Mouse (Mus musculus) heart, embryonic 16.5 days (tissue): ENCODE data around the gene Cbr2. TPM values are rescaled to one million over a fixed set of nuclear protein-coding genes. Genes with fewer than 3 reads are reported as not detected.

Experiments
- ATAC-seq: fragments of 200-750 bp; cut with Nextera tagmentation; replicated peaks from 2 replicates; pipeline ENCODE4 v1.8.0; 2017; ENCODE audit warnings: moderate number of reproducible peaks; ENCODE audit not compliant: insufficient read depth, low FRiP score; ENCODE audit errors: extremely low read depth
- H3K27ac ChIP-seq: fragments of 300-500 bp; sonication (generic); 2 replicates; pipeline ENCODE4 v1.5.1; 2014; ENCODE audit warnings: mild to moderate bottlenecking, low read length, control low read depth, moderate library complexity
- H3K27me3 ChIP-seq: fragments of 300-500 bp; sonication (generic); 2 replicates; pipeline ENCODE4 v1.6.1; 2014; ENCODE audit warnings: low read length, mixed read lengths; ENCODE audit not compliant: control insufficient read depth, insufficient read depth
- H3K36me3 ChIP-seq: fragments of 300-500 bp; sonication (generic); 2 replicates; pipeline ENCODE4 v1.6.1; 2014; ENCODE audit not compliant: control insufficient read depth, insufficient read depth
- H3K4me1 ChIP-seq: fragments of 300-500 bp; sonication (generic); 2 replicates; pipeline ENCODE4 v1.6.1; 2014; ENCODE audit warnings: low read length, mixed read lengths; ENCODE audit not compliant: control insufficient read depth, insufficient read depth
- H3K4me2 ChIP-seq: fragments of 300-500 bp; sonication (generic); 2 replicates; pipeline ENCODE4 v1.6.1; 2014; ENCODE audit warnings: low read depth, mild to moderate bottlenecking, control low read depth, low read length
- H3K4me3 ChIP-seq: fragments of 300-500 bp; sonication (generic); 2 replicates; pipeline ENCODE4 v1.5.1; 2014; ENCODE audit warnings: mild to moderate bottlenecking, control low read depth, low read length
- H3K9ac ChIP-seq: fragments of 300-500 bp; sonication (generic); 2 replicates; pipeline ENCODE4 v1.6.1; 2014; ENCODE audit warnings: low read length, control low read depth
- H3K9me3 ChIP-seq: fragments of 300-500 bp; sonication (generic); replicated peaks from 2 replicates; pipeline ENCODE4 v1.6.1; 2016; ENCODE audit warnings: low read length; ENCODE audit not compliant: control insufficient read depth
- WGBS: fragments of 180-500 bp; shearing (Covaris S2); extraction: QIAGEN DNeasy Blood & Tissue Kit; methylation state at CpG from one replicate; pipeline ENCODE4 v1.1.7; 2014; 5-methylcytosine and 5-hydroxymethylcytosine counted together
- polyA plus RNA-seq: library from polyadenylated mRNA; unstranded; fragments of >200 nt; fragmentation: Nextera tagmentation; extraction: Ambion mirVana; gene quantifications from 2 replicates; pipeline ENCODE4 v1.2.1, GENCODE M21; 2015

The Cbr2 gene
- polyA plus RNA-seq, 1 experiment from 2014 or later, result 59.4 TPM

DNA sequence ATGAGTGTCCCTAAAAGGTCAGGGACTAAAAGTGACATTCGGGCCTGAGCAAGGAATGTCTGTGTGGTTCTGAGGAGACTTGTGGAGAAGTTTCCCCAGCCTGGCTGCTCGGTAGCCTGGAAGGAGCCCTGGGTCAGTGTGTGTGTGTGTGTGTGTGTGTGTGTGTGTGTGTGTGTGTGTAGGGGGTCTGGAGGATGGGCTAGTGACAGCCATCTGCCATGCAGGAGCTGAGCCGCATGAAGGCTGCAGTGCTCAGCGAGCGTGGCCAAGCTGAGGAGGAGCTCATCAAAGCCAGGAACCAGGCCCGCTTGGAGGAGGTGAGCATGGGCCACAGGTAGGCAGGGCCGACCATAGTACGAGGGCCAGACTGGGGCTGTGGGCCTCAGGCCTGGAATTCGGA, 12.7 kb downstream of the Cbr2 start:
- H3K9me3 ChIP-seq, result no peaks in the 10 kb centered on the region
- H3K27me3 ChIP-seq, result peaks cover 23% of the 10 kb centered on the region
- H3K4me3 ChIP-seq, result no peak overlapping the region
- no peak for ATAC-seq
- no peak overlapping the region for H3K4me2 ChIP-seq
- no peak overlapping the region for H3K27ac ChIP-seq
- WGBS, result 90% methylated on average over 9 of the region's 9 CpGs
- H3K9ac ChIP-seq, result no peak overlapping the region
- H3K36me3 ChIP-seq, result peaks cover 9% of the 10 kb centered on the region; the same call in 1 of the 2 replicates
- peaks cover 19% of the 10 kb centered on the region for H3K4me1 ChIP-seq

DNA sequence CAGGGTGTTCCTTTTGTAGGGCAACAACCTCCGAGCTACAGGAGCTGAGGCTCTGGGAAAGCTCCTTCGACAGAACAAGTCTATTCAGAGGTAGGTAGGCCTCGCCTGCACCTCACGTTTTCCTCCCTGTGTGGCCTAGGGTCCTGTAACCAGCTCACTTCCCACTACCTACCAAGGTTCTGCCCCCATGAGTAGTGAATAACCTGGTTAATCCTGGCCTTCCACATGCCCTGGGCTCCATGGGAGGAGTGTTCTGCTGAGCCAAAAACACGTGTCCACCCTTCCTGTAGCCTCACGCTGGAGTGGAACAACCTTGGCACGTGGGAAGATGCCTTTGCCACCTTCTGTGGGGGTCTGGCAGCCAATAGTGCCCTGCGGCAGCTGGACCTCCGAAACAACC, 16.8 kb downstream of the Cbr2 start:
- Histone ChIP-seq H3K9ac (no peak overlapping the region; the same call in 1 of the 2 replicates), H3K4me3 (no peak overlapping the region), H3K36me3 (peaks cover 18% of the 10 kb centered on the region), H3K9me3 (no peaks in the 10 kb centered on the region), H3K27ac (no peak overlapping the region), H3K4me2 (no peak overlapping the region), H3K4me1 (peaks cover 15% of the 10 kb centered on the region), H3K27me3 (peaks cover 2% of the 10 kb centered on the region; the same call in 1 of the 2 replicates)
- 88% methylated on average over 9 of the region's 9 CpGs for WGBS
- no peak for ATAC-seq

DNA sequence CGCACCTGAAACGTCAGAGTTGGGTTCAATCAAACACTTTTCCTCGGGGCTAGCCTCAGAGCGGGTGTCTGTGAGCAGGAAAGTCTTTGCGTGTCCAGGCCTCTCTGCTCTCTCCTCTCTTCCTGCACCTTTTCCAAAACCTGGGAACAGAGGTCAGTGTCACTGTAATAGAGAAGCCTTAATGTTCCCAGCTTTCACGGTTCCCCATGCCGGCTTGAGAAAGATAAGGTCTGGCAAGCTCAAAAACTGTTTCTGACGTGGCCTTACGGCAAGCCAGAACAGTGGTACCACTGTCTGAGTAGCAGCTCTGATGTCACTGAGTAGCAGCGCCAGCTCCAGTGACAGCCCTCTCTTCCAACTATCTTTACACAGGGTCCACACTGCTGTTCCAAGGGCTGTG, 17.4 kb downstream of the Cbr2 start:
- Histone ChIP-seq H3K36me3 (peaks cover 17% of the 10 kb centered on the region), H3K27ac (no peak overlapping the region), H3K4me2 (peak overlapping the region; percentile 100), H3K27me3 (no peaks in the 10 kb centered on the region), H3K4me1 (peaks cover 15% of the 10 kb centered on the region), H3K4me3 (peak overlapping the region; percentile 82), H3K9me3 (no peaks in the 10 kb centered on the region), H3K9ac (peak overlapping the region; percentile 79)
- ATAC-seq, result no peak
- WGBS, result 37% methylated on average over 10 of the region's 10 CpGs

DNA sequence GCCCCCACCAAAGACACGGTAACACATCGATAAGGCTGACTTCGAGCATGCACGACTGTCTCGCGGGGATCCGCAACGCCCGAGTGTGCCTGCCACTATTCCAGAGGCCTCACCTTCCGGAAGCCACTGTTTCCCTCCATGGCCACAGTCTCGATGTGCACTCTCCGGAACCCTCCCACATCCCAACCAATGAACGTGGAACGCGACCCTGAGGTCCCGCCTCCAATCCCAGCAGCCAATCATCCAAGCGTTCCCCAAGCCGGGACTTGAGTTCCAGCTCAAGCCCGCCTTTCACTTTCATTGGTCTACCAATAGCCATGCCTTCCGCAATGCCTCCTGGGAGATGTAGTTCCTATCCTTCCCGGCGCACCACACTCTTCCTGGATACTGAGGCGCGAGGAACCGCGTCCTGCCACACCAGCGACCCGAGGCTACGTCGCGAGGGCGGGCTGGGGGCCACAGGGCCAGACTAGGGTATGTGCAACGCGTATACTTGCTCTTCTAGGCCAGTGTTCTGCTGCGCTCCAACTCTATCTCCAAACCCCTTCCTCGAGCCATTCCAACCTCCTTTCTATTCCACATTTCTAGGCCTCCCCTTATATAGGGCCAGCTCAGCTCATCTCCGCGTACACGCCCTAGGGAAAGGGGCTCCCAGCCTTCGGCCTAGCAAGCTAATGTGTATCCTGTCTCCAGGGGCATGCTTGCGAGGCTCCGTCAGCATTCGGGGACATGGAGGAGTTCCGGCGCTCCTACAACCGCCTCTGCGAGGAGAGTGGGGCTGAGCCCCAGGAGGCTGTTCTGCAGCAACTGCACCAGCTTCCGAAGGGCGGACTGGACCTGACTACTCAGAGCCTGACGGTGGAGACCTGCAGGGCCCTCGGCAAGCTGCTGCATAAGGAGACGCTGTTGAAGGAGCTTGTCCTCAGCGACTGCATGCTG, 18.1 kb downstream of the Cbr2 start, which contains the start of the genes Cenpx and Lrrc45:
Cenpx (minus strand) TSS at position 159 of the 939 bp plus-strand sequence.
Lrrc45 (plus strand) TSS at position 346 of the 939 bp plus-strand sequence.
- WGBS, result 2% methylated on average over 53 of the region's 53 CpGs

DNA sequence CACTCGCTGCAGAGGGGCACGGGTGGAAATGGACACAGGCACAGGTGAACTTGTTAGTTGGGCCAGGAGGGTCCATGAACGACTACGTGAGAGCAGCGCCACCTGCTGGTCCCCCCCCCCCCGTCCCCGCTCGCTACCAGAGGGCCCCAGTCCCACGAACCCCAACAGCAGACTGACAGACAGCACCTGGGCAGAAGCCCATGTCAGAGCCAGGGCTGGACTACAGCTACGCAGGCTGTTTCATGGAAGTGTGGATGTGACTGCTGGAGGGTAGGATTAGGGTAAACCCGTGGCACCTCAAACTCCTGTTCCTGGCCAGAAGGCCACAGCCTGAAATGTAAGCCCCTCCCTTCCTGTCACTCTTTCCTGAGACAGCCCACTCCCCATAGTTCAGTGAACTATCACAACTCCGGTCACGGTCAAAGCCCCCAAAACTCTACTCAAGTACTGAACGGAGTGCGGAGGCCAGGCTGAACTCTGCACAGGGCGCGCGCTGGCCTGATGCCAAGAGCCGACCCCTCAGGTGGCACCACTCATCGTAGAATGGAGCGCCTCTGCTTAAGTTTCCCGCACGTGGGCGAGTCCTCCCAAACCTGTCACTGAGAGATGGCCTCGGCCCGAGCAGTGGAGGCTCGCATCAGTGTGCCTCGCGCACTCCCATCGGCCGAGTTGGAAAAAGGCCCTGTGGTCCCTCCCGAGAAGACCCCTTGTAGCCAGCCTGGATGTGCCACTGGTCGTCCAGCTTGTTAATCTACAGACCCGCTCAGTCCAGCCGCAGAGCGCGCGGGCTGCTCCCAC, 18.9 kb downstream of the Cbr2 start:
- Histone ChIP-seq H3K4me3 (peak overlapping the region; percentile 82), H3K9me3 (no peaks in the 10 kb centered on the region), H3K4me2 (peak overlapping the region; percentile 100), H3K4me1 (peaks cover 15% of the 10 kb centered on the region), H3K36me3 (peaks cover 18% of the 10 kb centered on the region), H3K9ac (peak overlapping the region; percentile 84), H3K27ac (peak overlapping the region; percentile 79), H3K27me3 (no peaks in the 10 kb centered on the region)
- peak; percentile 17 for ATAC-seq
- WGBS, result under 1% methylated on average over 38 of the region's 38 CpGs

More for the DNA sequence above, 18.1 kb downstream of the Cbr2 start, which contains the start of the genes Cenpx and Lrrc45:
- peak within 1 kb of the TSS; percentile 100 for H3K4me2 ChIP-seq
- H3K27ac ChIP-seq, result peak within 1 kb of the TSS; percentile 79
- H3K36me3 ChIP-seq, result peaks cover 20% of the 10 kb centered on the region
- peaks cover 15% of the 10 kb centered on the region for H3K4me1 ChIP-seq
- peak within 1 kb of the TSS; percentile 82 for H3K4me3 ChIP-seq
- ATAC-seq, result peak; percentile 95
- H3K27me3 ChIP-seq, result no peaks in the 10 kb centered on the region
- peak within 1 kb of the TSS; percentile 84 for H3K9ac ChIP-seq
- no peaks in the 10 kb centered on the region for H3K9me3 ChIP-seq

DNA sequence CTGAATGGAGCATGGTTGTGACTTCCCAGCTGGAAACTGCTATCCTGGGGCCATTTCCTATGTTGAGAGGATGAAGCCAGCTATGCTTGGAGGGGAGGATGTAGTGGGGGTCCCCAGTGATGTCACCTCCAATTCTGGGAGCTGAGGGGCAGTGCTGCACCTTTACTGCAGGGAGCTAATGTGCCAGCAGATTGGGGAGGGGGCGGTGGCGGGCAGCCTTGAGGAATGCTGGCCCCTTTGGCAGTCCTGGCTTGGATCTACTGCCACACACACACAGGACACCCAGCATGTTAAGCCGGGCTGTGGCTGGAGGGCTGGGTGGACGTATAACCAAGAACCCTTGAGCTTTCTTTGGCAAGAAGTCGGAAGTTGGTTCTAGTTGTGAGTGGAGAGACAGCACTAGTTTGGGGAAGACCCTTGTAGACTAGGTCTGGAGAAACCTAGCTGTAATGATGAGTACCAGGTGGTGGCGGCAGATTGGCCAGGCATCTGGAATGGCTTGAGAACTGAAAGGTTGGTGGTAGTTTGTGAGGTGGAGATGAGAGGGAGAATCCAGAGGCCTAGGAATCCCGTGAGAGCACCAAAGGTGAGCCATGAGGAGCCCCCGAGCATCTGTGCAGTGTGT, 19.8 kb downstream of the Cbr2 start:
- H3K27ac ChIP-seq, result no peak overlapping the region
- peaks cover 16% of the 10 kb centered on the region for H3K36me3 ChIP-seq
- ATAC-seq, result no peak
- H3K4me3 ChIP-seq, result no peak overlapping the region
- H3K9me3 ChIP-seq, result no peaks in the 10 kb centered on the region
- H3K27me3 ChIP-seq, result no peaks in the 10 kb centered on the region
- 0 out of 2 replicates have a peak overlapping the region, but pooled peaks have one; percentile 100 for H3K4me2 ChIP-seq
- H3K4me1 ChIP-seq, result peaks cover 18% of the 10 kb centered on the region
- 0 out of 2 replicates have a peak overlapping the region, but pooled peaks have one; percentile 26 for H3K9ac ChIP-seq
- 53% methylated on average over 8 of the region's 8 CpGs for WGBS

DNA sequence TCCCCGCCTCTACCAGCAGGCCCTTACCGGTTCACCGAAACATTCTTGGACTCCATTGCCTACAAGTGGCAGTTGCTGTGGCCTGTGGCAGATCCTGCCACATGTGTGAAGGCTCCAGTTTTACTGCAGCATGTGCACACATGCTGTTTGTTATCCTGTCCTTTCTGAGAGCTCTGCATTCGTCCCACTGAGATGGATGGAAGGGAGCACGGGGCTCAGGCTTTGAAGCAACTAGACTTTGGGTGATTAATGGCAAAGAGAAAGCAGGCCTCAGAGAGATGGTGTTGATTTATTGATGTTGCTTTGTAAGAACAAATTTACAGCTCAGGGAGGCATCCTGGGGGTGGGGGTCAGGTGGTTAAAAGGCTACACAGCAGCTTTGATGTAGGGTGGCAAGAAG, 21.2 kb downstream of the Cbr2 start:
- Histone ChIP-seq H3K4me2 (no peak overlapping the region), H3K27me3 (no peaks in the 10 kb centered on the region), H3K27ac (no peak overlapping the region), H3K36me3 (peaks cover 16% of the 10 kb centered on the region), H3K9ac (no peak overlapping the region), H3K4me1 (peaks cover 22% of the 10 kb centered on the region), H3K9me3 (no peaks in the 10 kb centered on the region), H3K4me3 (no peak overlapping the region)
- ATAC-seq, result no peak
- WGBS, result 78% methylated on average over 5 of the region's 5 CpGs

DNA sequence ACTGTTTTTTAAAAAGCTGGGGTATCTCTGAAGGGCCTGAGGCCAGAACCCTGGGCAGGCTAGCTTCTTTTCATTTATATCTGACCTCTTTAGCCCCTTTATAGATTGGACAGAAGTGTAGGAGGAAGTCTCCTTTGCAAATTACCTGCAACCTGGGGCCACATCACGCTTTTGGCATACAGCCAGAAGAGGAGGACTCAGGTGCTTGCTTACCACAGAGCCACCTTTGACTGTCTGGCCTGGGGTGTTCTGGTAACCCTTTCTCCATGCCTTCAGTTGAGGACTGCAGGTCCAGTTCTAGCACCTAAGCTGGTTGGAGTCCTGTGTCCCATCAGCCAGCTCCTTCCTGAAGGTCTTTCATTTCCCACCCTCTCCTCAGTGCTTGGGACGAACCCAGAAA, 22.4 kb downstream of the Cbr2 start:
- H3K4me3 ChIP-seq, result no peak overlapping the region
- no peak overlapping the region for H3K27ac ChIP-seq
- no peaks in the 10 kb centered on the region for H3K27me3 ChIP-seq
- H3K36me3 ChIP-seq, result peaks cover 16% of the 10 kb centered on the region
- H3K9ac ChIP-seq, result no peak overlapping the region
- H3K4me1 ChIP-seq, result peaks cover 29% of the 10 kb centered on the region
- no peak overlapping the region for H3K4me2 ChIP-seq
- H3K9me3 ChIP-seq, result no peaks in the 10 kb centered on the region
- no peak for ATAC-seq
- 70% methylated on average over 2 of the region's 2 CpGs for WGBS
